Mouse (Mus musculus): ENCODE results near the gene Uhmk1.
"Not testable (repeated sequence)": the region's sequence is repeated elsewhere in the genome, so short reads cannot be mapped to it uniquely, and the experiment has no call there.

The Uhmk1 gene

GRCm38 (mm10) chr1:170214757-170215522 lies at the start of gene Uhmk1:
Uhmk1 (minus strand) TSS chr1:170215397.
- DNase-seq (ENCODE audit: low read depth in 2 of 2, low spot score in 2 of 2): peak; percentile 71 to 83

- DNase-seq (ENCODE audit: low read depth in 2 of 2, low spot score in 2 of 2): peak; percentile 65 to 73
Measured at GRCm38 (mm10) chr1:170255560-170255910, 40.3 kb upstream of the Uhmk1 start.

GRCm38 (mm10) chr1:170254893-170255559 lies 39.8 kb upstream of the Uhmk1 start:
- no peak for DNase-seq (ENCODE audit: low read depth in 2 of 2, low spot score in 2 of 2)

- DNase-seq (ENCODE audit: low read depth in 2 of 2, low spot score in 2 of 2): no peak
Measured at GRCm38 (mm10) chr1:170245016-170245415, 29.8 kb upstream of the Uhmk1 start.

- DNase-seq (ENCODE audit: low read depth in 2 of 2, low spot score in 2 of 2): not testable (repeated sequence)
Measured at GRCm38 (mm10) chr1:170232688-170233087, 17.5 kb upstream of the Uhmk1 start, which contains the start of gene Sh2d1b2. Sh2d1b2 (plus strand) TSS chr1:170232749.

GRCm38 (mm10) chr1:170223276-170223675 lies 8.1 kb upstream of the Uhmk1 start:
- no peak for DNase-seq (ENCODE audit: low read depth in 2 of 2, low spot score in 2 of 2)

GRCm38 (mm10) chr1:170220351-170220750 lies 5.2 kb upstream of the Uhmk1 start:
- no peak for DNase-seq (ENCODE audit: low read depth in 2 of 2, low spot score in 2 of 2)

GRCm38 (mm10) chr1:170218091-170218884 lies 3.1 kb upstream of the Uhmk1 start:
- peak in 1 of 2 experiments; percentile 32 for DNase-seq (ENCODE audit: low read depth in 2 of 2, low spot score in 2 of 2)

- DNase-seq (ENCODE audit: low read depth in 2 of 2, low spot score in 2 of 2): no peak
Measured at GRCm38 (mm10) chr1:170215590-170215989, 393 bp upstream of the Uhmk1 start.

GRCm38 (mm10) chr1:170214383-170214756 lies 827 bp downstream of the Uhmk1 start:
- no peak for DNase-seq (ENCODE audit: low read depth in 2 of 2, low spot score in 2 of 2)

GRCm38 (mm10) chr1:170213181-170213879 lies 1.9 kb downstream of the Uhmk1 start:
- no peak for DNase-seq (ENCODE audit: low read depth in 2 of 2, low spot score in 2 of 2)

- DNase-seq (ENCODE audit: low read depth in 2 of 2, low spot score in 2 of 2): no peak
Measured at GRCm38 (mm10) chr1:170206395-170206794, 8.8 kb downstream of the Uhmk1 start.

- DNase-seq (ENCODE audit: low read depth in 2 of 2, low spot score in 2 of 2): no peak
Measured at GRCm38 (mm10) chr1:170200379-170200778, 14.8 kb downstream of the Uhmk1 start.

- DNase-seq (ENCODE audit: low read depth in 2 of 2, low spot score in 2 of 2): no peak
Measured at GRCm38 (mm10) chr1:170196211-170196610, 19.0 kb downstream of the Uhmk1 start.

- no peak for DNase-seq (ENCODE audit: low read depth in 2 of 2, low spot score in 2 of 2)
Measured at GRCm38 (mm10) chr1:170191925-170192324, 23.3 kb downstream of the Uhmk1 start.

GRCm38 (mm10) chr1:170190225-170190624 lies 25.0 kb downstream of the Uhmk1 start:
- no peak for DNase-seq (ENCODE audit: low read depth in 2 of 2, low spot score in 2 of 2)

- DNase-seq (ENCODE audit: low read depth in 2 of 2, low spot score in 2 of 2): no peak
Measured at GRCm38 (mm10) chr1:170188601-170189000, 26.6 kb downstream of the Uhmk1 start.

GRCm38 (mm10) chr1:170186531-170186930 lies 28.7 kb downstream of the Uhmk1 start:
- no peak for DNase-seq (ENCODE audit: low read depth in 2 of 2, low spot score in 2 of 2)

GRCm38 (mm10) chr1:170185137-170185536 lies 30.1 kb downstream of the Uhmk1 start:
- no peak for DNase-seq (ENCODE audit: low read depth in 2 of 2, low spot score in 2 of 2)

- no peak for DNase-seq (ENCODE audit: low read depth in 2 of 2, low spot score in 2 of 2)
Measured at GRCm38 (mm10) chr1:170182706-170183105, 32.5 kb downstream of the Uhmk1 start.

GRCm38 (mm10) chr1:170176661-170177239 lies 38.4 kb downstream of the Uhmk1 start:
- DNase-seq (ENCODE audit: low read depth in 2 of 2, low spot score in 2 of 2): no peak
